Comparison of ENCODE assay signal across 7 mouse cellular contexts in genomic region chr15:90678985-90679759, GRCm38 (mm10). TPM values are rescaled to one million over a fixed set of nuclear protein-coding genes. Genes with fewer than 3 reads are reported as not detected.
DNase-seq lines count a peak whose midpoint lies in the region; ATAC-seq and TF ChIP-seq lines count a peak whose summit lies in the region.

TSS of gene Cpne8 (minus strand) at chr15:90679432.

- H3K27ac ChIP-seq in embryonic fibroblast, embryonic 13.5 days (ENCODE audit: insufficient read depth, low read length): no peak within 1 kb of the TSS; the same call in 1 of the 2 replicates
- H3K27ac ChIP-seq in heart, embryonic 11.5 days (ENCODE audit: low read depth, low read length): no peak within 1 kb of the TSS
- H3K27ac ChIP-seq in kidney, embryonic 15.5 days: no peak within 1 kb of the TSS
- peak within 1 kb of the TSS; percentile 50 for H3K27ac ChIP-seq in midbrain, embryonic 16.5 days (ENCODE audit: low read length)
- H3K27ac ChIP-seq in stomach, postnatal 0 days (replicated peaks): peak within 1 kb of the TSS; percentile 67

- TF ChIP-seq EP300 in stomach, postnatal 0 days (optimal IDR thresholded peaks at IDR 0.05): no peak

- H3K4me1 ChIP-seq in embryonic fibroblast, embryonic 13.5 days (ENCODE audit: control insufficient read depth, insufficient read depth, low read length): no peaks in the 10 kb centered on the region; the same call in 1 of the 2 replicates
- H3K4me1 ChIP-seq in heart, embryonic 11.5 days (ENCODE audit: control insufficient read depth, insufficient read depth, low read length): no peaks in the 10 kb centered on the region
- H3K4me1 ChIP-seq in kidney, embryonic 15.5 days: peaks cover 24% of the 10 kb centered on the region
- 0 out of 2 replicates have a peak, but pooled peaks cover 2% of the 10 kb centered on the region for H3K4me1 ChIP-seq in midbrain, embryonic 16.5 days (ENCODE audit: control insufficient read depth, insufficient read depth, low read length)
- no peaks in the 10 kb centered on the region for H3K4me1 ChIP-seq in stomach, postnatal 0 days (replicated peaks; ENCODE audit: control insufficient read depth, insufficient read depth)

- no peaks in the 10 kb centered on the region for H3K36me3 ChIP-seq in heart, embryonic 11.5 days (ENCODE audit: control insufficient read depth, insufficient read depth, low read length)
- H3K36me3 ChIP-seq in kidney, embryonic 15.5 days: no peaks in the 10 kb centered on the region
- H3K36me3 ChIP-seq in midbrain, embryonic 16.5 days (ENCODE audit: control insufficient read depth, insufficient read depth, low read length): no peaks in the 10 kb centered on the region
- H3K36me3 ChIP-seq in stomach, postnatal 0 days (ENCODE audit: control insufficient read depth, insufficient read depth, low read length): no peaks in the 10 kb centered on the region

- TF ChIP-seq POLR2A in embryonic fibroblast, embryonic 13.5 days (IDR thresholded peaks at IDR 0.05; ENCODE audit: low read depth, low read length): peak; percentile 78

- H3K9ac ChIP-seq in heart, embryonic 11.5 days (ENCODE audit: low read depth, low read length): peak within 1 kb of the TSS; percentile 57
- peak within 1 kb of the TSS; percentile 52 for H3K9ac ChIP-seq in kidney, embryonic 15.5 days
- H3K9ac ChIP-seq in midbrain, embryonic 16.5 days (ENCODE audit: low read depth, low read length): peak within 1 kb of the TSS; percentile 63
- peak within 1 kb of the TSS; percentile 68 for H3K9ac ChIP-seq in stomach, postnatal 0 days (ENCODE audit: low read length)

- peak within 1 kb of the TSS; percentile 66 for H3K4me3 ChIP-seq in embryonic fibroblast, embryonic 13.5 days (ENCODE audit: insufficient read depth, low read length)
- peak within 1 kb of the TSS; percentile 69 for H3K4me3 ChIP-seq in heart, embryonic 11.5 days (ENCODE audit: low read depth, low read length)
- H3K4me3 ChIP-seq in kidney, embryonic 15.5 days (replicated peaks): peak within 1 kb of the TSS; percentile 69
- H3K4me3 ChIP-seq in midbrain, embryonic 16.5 days (ENCODE audit: low read depth, low read length): peak within 1 kb of the TSS; percentile 59
- H3K4me3 ChIP-seq in stomach, postnatal 0 days (ENCODE audit: low read depth, low read length): peak within 1 kb of the TSS; percentile 66

- no peaks in the 10 kb centered on the region; the same call in 1 of the 2 replicates for H3K27me3 ChIP-seq in heart, embryonic 11.5 days (ENCODE audit: control insufficient read depth, insufficient read depth, low read length)
- H3K27me3 ChIP-seq in kidney, embryonic 15.5 days: peaks cover 26% of the 10 kb centered on the region
- H3K27me3 ChIP-seq in midbrain, embryonic 16.5 days (ENCODE audit: control insufficient read depth, insufficient read depth, low read depth, low read length): no peaks in the 10 kb centered on the region
- no peaks in the 10 kb centered on the region for H3K27me3 ChIP-seq in stomach, postnatal 0 days (ENCODE audit: control insufficient read depth, insufficient read depth, low read length)

- WGBS in heart, embryonic 11.5 days (ENCODE audit: insufficient replicate concordance): under 1% methylated on average over 38 of the region's 56 CpGs
- under 1% methylated on average over 49 of the region's 56 CpGs for WGBS in kidney, embryonic 15.5 days
- under 1% methylated on average over 41 of the region's 56 CpGs for WGBS in midbrain, embryonic 16.5 days
- under 1% methylated on average over 51 of the region's 56 CpGs for WGBS in stomach, postnatal 0 days

- peak; percentile 61; the same call in 1 of the 2 replicates for ATAC-seq in heart, embryonic 11.5 days (replicated peaks; ENCODE audit: insufficient number of reproducible peaks, low FRiP score, low TSS enrichment)
- peak; percentile 86 for ATAC-seq in kidney, embryonic 15.5 days (replicated peaks; ENCODE audit: low FRiP score)
- ATAC-seq in midbrain, embryonic 16.5 days: peak; percentile 84
- peak; percentile 82 for ATAC-seq in stomach, postnatal 0 days (ENCODE audit: low FRiP score, low TSS enrichment)

- peak within 1 kb of the TSS; percentile 98 for H3K4me2 ChIP-seq in heart, embryonic 11.5 days
- H3K4me2 ChIP-seq in kidney, embryonic 15.5 days: peak within 1 kb of the TSS; percentile 96
- H3K4me2 ChIP-seq in midbrain, embryonic 16.5 days (ENCODE audit: low read length): peak within 1 kb of the TSS; percentile 90
- peak within 1 kb of the TSS; percentile 98 for H3K4me2 ChIP-seq in stomach, postnatal 0 days (replicated peaks; ENCODE audit: low read depth)

- no peak for TF ChIP-seq CTCF in embryonic fibroblast, embryonic 13.5 days (IDR thresholded peaks at IDR 0.05; ENCODE audit: borderline replicate concordance, insufficient read depth, low read length)
- no peak for TF ChIP-seq CTCF in stomach, postnatal 0 days (IDR thresholded peaks at IDR 0.05; ENCODE audit: low read depth)

- peak; percentile 68 for DNase-seq in brain, adult 2 months (ENCODE audit: low read depth, low spot score)
- DNase-seq in liver: peak; percentile 47
- peak; percentile 76 for DNase-seq in stomach, postnatal 0 days (ENCODE audit: low spot score)

- H3K9me3 ChIP-seq in heart, embryonic 11.5 days (replicated peaks; ENCODE audit: control insufficient read depth, low read length): no peaks in the 10 kb centered on the region
- no peaks in the 10 kb centered on the region for H3K9me3 ChIP-seq in kidney, embryonic 15.5 days (replicated peaks)
- no peaks in the 10 kb centered on the region for H3K9me3 ChIP-seq in midbrain, embryonic 16.5 days (replicated peaks; ENCODE audit: control insufficient read depth, low read length, poor library complexity, severe bottlenecking)
- no peaks in the 10 kb centered on the region for H3K9me3 ChIP-seq in stomach, postnatal 0 days (ENCODE audit: control insufficient read depth, low read length)

RNA-seq across cellular contexts. Expression of gene Cpne8, which starts in this region (rescaled TPM):
- polyA plus RNA-seq in embryonic fibroblast, embryonic 13.5 days (2011; ENCODE audit: insufficient read length, low read depth, missing spikeins): 21.4 and 22.1 TPM in 2 replicates
- polyA plus RNA-seq in heart, embryonic 11.5 days (2014; fragmentation: Nextera tagmentation; extraction: Ambion mirVana): 4.2 and 5.4 TPM in 2 replicates
- polyA plus RNA-seq in kidney, embryonic 15.5 days (2015; fragmentation: Nextera tagmentation; extraction: Ambion mirVana): 13.8 and 16.5 TPM in 2 replicates
- polyA plus RNA-seq in midbrain, embryonic 16.5 days (2015; fragmentation: Nextera tagmentation; extraction: Ambion mirVana): 16.1 and 18.9 TPM in 2 replicates
- 13.2 and 13.4 TPM in 2 replicates for polyA plus RNA-seq in stomach, postnatal 0 days (2015; fragmentation: Nextera tagmentation; extraction: Ambion mirVana)

Comparison
In these comparisons a context has a peak if more than half of its experiments do, and no peak if none do; other contexts are left out.
1. H3K27ac ChIP-seq: peak in midbrain, embryonic 16.5 days (single experiment) and stomach, postnatal 0 days (single experiment); none in embryonic fibroblast, embryonic 13.5 days (single experiment), heart, embryonic 11.5 days (single experiment) and kidney, embryonic 15.5 days (single experiment).
2. Peak in every context shown above with its lines, with median percentiles within 50 percentile points of each other: DNase-seq, H3K4me3 ChIP-seq, ATAC-seq, H3K4me2 ChIP-seq and H3K9ac ChIP-seq.